Mouse (Mus musculus) gastrocnemius, adult 8-10 months (tissue): Measurements from ENCODE around the gene Tmprss13. TPM values are rescaled to one million over a fixed set of nuclear protein-coding genes. Genes with fewer than 3 reads are reported as not detected.

ENCODE experiments used
- DNase-seq, 2 experiments: peaks; one replicate each; pipeline ENCODE4 v3.0.0; 2022; ENCODE audit warnings: low spot score in 2 of 2
- total RNA-seq, 4 experiments: library from RNA; stranded (reverse); gene quantifications; 2 replicates each; pipeline ENCODE4 v1.2.4; 2022

Gene Tmprss13
- 1 to 10 TPM in 1 of 4 experiments, under 1 TPM in 3; 0.16 to 1.3 (median 0.50) TPM for total RNA-seq

DNA sequence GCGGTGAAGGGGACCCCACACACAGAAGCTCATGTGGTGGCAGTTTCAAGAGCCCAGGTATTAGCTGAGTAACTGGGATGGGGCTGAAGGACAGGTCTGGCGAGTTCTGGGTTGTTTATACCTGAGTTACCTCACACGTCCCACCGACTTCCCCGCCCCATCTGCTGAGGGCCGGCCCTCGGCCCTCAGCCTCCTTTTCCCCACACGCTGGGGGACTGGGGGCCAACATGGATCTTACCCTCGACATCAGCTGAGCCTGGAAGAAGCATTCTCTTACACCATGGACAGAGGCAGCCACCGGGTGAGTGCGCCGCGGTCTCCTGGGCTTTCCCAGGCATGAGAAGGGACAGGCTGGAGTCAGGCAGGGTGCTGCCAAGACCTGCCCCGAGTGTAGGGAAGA is at the start of gene Tmprss13:
Tmprss13 (plus strand) TSS at position 246 of the 400 bp plus-strand sequence.
- no peak for DNase-seq

DNA sequence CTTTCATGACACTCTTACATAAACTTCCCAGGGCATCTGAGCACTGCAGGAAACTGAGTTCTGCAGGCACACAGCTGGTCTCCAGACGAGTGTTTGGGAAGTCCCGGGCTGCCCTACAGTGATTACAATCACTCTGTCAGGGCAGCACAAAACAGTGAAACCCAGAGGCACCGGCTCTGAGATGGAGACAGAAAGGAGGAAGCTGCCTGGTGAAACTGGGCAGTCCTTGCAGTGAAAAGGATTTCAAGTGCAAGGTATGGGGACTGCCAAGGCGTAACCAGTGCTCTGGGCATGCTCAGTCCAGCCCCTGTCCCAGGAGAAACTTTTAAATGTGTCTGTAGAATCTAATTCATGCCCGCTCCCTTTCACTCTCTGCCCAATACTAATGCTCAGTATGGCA is 46.7 kb upstream of the Tmprss13 start:
- DNase-seq: no peak

DNA sequence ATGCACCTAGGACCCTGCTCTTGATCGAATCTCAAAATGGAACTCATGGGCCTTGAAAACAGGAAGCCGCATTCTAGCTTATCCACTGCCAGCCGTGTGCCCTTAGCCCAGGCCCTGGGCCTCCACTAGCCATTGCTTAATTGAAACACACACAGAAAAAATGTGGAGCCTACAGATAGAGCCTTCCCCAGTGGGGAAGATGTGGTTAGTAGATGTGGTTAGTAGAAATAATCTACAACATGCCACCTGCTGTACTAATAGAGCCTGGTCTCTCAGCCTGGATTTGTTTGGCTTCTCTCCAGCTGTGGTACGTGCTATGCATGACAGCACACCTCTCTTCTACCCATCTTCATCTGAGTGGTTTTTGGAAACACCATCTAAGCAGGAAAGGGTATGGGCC is 44.7 kb upstream of the Tmprss13 start:
- DNase-seq: no peak

DNA sequence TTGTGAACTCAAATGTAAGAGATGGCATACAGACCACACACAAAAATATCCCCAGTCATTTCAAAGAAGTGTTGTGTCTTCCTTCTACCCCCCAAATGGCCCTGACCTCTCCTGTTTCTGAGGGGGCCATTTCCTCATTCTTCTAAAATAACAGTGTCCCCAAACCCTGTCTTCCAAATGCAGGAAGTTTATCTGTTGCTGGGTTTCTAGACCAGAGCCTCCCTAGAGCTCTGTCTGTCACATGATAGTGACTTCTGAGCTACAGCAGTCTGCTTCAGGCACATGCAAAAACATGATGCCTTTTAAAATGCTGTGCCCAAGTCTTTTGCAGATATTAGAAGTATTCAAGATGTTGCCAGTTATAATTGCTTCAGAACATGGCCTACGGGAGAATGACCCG is 44.3 kb upstream of the Tmprss13 start:
- DNase-seq: no peak

DNA sequence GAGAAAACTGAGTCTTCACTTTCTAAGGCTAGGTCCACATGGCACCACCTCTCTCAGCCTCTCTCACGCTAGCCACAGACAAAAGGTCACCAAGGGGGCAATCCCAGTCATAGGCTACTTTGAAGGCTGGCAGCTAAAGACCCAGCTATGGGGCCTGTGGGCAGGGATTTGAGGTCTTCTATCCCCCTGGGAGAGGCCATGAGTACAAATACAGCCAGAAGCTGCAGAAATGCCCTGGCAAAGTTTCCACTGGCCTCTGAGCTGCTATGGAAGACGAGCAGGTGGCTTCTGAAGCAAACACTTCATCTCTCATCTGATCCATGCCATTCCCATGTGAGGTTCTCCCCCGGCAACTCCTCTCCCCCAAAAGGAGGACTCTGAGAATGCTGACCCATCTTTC is 38.8 kb upstream of the Tmprss13 start:
- no peak for DNase-seq

DNA sequence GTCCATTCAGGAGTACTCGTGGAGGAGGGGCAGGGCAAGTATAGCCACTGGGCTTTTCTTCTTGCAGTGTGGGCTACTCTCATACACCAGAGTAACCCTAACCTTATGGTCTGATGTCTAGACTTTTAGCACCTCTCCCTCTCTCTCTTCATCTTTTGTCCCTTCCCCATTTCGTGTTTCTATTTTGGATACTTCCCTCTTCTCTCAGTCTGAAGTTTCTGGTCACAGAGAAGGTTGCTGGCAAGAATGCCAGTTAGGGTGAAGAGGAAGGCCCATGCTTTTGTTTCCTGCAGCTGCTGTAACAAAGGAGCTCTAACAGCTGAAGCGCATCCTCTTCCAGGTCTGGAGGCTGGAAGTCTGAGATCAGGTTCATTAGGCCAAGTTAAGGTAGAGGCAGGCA is 38.0 kb upstream of the Tmprss13 start:
- DNase-seq: no peak

DNA sequence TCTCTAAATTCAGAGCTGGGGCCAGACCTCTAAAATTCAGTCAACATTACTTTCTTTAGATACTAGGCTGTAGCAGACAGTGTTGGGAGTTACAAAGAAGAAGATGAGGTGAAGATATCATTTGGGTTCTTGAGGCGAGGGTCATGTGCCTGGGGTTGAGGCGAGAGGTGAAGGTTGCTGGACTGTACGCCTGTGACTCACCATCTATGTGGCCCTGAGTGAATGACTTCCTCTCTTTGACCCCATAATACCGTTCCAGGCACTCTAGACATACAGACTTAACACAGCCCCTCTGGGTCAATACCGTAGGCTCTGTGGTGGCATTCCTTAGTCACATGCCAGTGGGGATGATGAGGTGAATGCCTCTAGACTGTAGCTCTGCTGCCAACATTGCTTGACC is 36.4 kb upstream of the Tmprss13 start:
- DNase-seq: no peak

DNA sequence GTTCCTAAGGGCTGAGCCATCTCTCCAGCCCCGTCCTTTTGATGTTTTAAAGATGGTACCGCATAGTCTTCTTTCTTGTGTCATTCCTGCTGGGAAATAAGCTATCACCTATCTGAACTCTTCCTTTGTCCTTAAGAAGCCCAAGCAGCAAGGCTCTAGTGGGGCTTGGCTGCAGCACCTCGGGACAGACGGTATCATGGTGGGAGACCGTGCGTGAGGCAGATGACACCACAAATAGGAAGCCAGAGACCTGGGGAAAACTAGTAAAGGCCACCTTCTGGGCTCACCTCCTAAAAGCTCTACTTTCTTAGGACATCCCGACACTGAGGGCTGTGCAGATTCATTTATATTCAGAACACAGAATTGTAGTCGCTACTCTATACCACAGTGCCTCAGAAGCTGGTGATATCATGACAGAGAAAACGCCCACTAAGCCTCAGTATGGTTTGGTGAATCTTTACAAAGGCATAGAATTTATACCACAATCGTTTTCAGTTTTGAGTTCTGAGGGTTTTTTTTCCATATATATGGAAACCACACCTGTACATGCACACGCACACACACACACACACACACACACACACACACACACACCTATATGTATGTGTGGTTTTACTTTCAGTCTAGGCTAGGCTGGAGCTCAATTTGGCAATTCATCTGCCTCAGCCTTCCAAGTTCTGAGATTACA is 27.3 kb upstream of the Tmprss13 start:
- DNase-seq: no peak

DNA sequence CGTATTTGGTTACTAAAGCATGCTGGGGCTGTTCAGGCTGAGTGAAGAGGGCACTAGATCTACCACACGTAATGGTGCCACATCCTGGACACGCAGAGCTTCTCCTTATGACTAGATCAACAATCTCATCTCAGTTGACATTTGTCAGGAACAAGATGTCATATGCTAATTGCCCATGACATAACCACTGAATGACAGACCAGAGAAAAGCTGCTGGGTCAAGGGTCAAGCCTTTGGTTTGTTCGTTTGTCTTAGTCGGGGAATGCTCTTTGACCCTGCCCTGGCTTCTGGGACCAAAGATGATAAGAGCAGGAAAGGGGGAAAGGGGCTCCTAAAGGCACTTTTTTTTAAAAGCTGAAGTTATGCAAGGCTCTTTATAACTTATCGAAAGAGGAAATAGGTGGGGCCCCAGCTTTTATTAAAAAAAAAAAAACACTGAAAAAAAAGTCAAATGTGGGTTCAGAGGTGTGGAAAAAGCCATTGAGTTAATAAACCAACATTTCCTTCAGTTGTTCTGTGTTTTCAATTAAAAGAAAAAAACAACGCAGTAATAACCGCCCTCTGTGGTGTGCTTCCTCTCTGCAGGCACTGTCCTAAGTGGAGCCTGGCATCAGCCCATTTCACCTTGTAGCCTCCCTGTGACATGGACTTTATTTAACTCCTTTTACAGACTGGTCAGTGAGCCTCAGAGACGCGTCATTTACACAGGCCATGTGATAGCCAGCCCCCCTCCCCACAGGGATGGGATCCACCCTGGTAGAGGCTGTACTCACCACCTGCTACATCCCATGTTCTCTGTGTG is 24.5 kb upstream of the Tmprss13 start:
- DNase-seq: no peak

DNA sequence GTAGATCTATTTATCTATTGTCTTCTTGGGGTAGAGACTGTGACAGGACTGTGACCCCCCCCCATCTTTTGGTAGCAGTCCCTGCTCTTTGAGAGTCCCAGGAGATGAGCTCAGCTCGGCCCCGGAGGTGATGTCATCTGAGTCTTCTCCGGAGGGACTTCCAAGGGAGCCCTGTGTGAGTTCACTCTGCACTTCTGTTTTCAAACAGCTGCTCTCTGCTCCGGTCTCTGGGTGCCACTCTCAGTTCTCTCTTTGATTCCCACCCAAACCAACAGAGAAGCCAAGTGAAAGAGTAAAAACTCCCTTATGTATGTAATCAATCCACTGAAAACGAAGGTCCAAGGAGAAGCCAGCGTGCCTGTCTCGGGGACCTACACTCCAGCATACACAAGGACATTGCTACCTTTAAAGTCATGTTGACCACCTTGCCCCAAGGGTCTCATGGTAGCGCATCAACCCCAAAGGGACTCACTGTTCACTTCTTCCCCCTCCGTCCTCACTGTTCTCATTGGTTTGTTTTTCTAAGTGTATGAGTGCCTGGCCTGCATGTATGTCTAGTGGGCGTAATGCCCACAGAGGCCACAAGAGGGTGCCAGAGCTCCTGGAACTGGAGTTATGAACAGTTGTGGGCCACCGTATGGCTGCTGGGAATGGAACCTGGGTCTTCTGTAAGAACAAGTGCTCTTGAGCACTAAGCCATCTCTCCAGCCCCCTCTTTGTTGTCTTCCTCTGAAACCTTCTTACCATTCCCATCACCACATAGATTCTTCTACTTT is 19.5 kb upstream of the Tmprss13 start:
- no peak for DNase-seq

DNA sequence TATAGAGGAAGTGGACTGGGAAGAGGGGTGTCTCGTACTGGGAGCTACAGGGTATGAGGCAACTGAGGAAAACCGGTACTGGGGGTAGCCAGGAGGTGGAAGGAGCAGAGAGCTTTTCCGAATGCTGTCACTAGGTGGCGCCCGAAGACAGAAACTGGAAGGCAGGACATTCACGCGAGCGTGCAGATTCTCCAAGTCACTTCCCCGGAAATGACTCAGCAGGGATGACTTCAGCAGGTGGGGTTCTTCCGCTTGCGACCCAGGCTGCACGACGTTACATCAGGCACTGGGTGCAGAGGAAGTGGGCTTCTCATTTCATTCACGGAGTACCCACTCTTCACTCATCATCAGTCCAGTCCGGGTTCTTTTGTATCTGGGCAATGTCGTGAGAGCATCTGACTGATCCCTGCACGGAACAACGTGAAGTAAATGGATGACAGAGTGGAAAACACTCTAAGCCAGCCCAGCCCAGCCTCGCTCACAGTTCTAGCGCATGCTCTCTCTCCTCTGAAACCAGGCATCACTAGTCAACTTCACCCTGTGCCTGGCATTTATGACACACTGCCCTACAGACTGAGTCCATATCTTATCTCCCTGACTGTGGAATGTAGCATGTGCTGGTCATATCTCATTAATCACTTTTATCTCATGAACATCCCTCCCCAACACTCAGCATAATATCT is 18.3 kb upstream of the Tmprss13 start:
- peak; percentile 88 to 89 for DNase-seq

DNA sequence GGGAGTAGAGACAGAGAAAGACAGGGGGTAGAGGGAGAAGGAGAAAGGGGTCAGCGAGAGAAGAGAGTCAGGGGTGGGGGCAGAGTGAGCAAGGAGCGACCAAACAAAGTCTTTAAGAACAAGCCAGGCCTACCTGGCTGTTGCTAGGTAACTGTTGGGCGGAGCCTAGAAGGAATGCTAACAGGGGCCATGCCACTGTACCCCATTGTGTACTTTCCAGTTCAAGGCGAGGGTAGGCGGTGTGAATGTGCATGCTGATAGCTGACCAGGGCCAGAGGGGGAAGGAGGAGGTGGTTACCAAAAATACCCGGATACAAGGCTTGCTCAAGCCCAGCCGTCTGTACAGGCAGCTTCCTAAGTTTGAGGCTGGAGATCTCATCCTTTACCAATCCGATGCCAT is 17.1 kb upstream of the Tmprss13 start:
- DNase-seq: no peak

DNA sequence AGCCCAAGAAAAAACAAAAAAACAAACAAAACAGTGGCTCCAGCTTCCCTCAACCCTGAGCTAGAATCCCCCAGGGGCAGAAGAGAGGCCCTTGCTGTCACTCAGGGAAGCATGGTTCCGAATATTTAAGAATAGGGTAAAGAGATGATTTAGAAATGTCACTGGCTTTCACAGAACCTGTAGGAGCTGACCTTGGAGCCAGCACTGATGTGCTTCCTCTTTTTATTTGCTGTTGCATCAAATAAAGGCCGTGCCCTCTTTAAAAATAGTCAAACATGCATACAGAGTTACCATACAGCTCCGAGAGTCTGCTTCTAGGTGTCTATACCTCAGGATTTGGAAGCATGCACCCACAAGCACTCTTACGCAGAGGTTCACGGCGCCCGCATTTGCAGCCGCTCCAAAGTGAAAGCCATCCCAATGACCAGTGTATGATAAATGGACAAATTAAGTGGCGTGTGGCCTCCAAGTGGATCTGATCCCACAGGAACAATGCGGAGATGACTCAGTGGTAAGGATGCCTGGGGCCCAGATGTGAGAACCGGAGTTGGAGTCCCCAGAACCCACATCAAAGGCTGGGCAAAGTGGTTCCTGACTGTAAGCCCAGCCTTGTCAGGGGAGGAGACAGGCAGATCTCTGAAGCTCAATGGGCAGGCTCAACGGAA is 12.0 kb upstream of the Tmprss13 start:
- DNase-seq: no peak

DNA sequence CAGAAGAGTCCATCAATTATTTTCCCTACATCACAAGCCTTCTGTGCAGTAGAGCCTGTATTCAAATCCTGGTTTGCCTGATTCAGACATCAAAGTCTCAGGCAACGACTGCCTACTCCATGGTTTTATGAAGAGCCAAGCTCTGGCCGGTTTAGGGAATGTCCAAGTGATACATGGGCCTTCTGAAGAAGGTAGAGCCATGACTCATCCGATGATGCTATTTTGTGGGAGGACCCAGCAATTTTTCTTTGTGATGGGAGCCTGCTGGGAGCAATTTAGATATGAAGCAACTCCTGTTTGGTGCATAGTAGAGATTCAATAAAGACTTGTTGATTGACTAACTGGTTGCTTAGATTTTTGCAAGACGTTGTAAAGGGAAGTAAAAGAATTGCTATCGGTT is 10.4 kb upstream of the Tmprss13 start:
- no peak for DNase-seq

DNA sequence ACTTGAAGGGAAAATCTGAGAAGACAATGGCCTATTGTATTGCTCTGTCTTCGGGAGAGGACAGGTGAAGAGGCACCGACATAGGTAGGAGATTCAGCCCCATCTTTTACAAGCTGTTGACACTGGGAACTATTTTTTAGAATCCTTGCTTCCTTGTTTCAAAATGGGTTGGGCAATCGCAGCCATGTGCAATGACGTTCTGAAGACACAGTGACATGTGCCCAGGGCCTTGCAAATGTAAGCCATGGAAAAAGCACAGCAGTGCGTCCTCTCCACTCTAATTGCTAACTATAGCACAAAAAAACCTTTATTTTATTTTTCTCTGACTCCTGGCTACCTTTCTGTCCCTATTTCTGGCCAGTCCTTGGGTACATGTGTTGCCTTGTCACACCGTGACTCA is 7.0 kb upstream of the Tmprss13 start:
- DNase-seq: no peak

DNA sequence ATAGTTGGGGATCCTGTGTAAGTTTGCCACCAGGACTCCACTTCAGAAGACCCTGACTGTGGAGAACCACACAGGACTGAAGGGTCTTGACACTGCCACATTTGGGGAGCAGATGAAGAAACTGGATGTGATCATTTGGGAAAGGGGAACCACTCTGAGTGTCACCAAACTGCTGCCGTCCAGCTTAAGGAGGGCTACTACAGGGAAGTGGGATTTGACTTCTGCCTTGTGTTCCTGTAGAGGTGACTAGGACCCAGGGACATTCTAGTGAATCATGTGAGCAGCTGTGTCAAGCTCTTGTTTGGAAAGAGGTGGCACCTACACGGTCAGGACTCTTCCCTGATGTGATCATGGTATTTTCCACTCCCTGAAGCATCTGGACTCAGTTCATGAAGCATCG is 5.0 kb upstream of the Tmprss13 start:
- DNase-seq: no peak

DNA sequence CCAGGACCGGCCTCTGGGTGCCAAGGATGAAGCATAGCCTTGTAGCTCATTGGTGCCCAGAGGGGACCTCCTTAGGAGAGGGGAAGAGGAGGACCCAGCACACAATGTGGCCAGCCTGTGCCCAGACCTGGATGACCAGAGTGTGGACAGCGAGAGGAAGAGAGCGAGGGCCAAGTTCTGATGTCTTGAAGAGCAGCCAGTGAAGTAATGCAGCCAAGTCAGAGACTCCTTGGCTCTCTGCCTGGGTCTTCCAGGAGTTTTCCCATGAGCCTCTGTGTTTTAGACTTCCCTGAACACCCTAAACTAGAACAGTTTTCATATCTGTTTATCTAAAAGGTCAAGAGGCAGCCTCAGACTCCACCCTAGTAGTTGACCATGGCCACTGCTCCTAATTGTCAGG is 1.3 kb upstream of the Tmprss13 start:
- DNase-seq: peak; percentile 28 to 33

DNA sequence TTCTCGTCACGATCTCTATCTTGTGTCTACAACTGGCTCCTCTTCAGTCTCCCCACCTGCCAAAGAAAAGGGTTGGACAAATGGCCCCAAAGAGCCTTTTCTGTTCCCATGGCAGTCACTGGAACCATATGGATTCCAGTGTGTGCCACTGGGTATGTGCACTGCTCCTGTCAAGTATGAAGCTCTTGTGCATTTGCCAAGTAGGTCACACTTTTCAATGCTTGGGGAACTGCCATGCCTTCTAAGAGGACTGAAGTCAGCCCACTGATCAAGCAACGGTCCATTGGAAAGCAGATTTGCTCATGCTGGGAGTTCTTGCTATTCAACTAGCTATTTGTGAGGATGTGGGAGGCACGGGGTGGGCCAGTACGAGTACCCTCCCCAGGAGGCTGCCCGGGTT is 2.6 kb downstream of the Tmprss13 start:
- DNase-seq: no peak

DNA sequence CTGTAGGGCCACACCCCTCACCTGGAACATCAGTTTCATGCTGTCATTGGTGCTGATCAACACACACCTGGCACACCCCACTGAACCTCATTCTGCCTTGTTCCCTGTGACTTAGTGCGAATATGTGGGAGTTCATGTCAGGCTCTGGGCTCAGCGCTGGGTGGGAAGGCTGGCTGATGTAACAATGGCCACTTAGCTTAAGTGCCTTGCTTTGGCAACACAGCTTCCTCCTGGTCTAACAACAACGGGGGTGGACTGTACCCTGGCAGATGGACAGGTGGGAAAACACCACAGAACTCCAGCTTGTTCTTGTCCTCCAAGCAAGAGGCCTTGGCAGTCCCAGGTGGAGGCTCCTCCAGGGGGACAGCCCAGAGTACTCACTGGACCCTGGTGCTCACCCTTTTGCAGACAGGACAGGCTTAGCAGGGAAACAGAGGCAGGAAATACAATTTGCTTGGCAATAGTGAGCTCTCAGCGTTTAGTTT is 3.1 kb downstream of the Tmprss13 start:
- no peak for DNase-seq

DNA sequence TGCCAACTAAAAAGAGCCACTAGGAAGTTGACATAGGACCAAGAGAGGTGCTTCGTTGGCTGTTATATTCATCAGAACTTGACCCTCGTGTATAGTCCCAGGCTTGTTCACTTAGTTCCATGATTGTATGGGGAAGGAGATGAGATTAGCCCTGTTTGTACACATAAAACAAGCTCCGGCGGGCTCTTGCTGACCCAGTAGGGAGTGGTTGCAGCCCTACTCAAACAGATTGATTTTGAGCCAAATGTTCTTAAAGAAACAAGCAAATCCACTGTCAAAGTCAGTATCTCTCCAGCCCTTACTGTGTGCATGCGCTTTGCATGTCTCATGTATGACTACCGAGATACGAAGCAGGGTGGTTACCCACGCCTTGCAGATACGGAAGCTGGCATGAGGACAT is 7.5 kb downstream of the Tmprss13 start:
- DNase-seq: no peak

DNA sequence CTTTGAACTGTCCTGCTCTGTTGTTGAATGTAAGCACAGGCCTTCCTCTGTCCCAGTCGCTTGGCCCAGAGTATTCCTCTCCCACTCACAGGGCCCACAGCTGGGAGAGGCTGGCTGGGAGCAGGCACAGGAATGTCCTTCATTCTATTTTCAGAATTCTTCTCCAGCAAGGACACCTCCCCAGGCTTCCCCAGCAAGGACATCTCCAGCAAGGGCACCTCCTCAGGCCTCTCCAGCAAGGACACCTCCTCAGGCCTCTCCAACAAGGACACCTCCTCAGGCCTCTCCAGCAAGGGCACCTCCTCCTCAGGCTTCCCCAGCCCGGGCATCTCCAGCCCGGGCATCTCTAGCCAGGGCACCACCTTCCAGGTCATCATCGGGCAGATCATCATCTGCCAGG is 9.4 kb downstream of the Tmprss13 start:
- DNase-seq: no peak
